Mouse (Mus musculus) C2C12 (cell line): ENCODE measurements around the gene Mlycd.

Experiments
- CEBPB ChIP-seq: IDR thresholded peaks from one replicate; pipeline ENCODE4 v1.6.1; 2011; ENCODE audit warnings: low read depth, mild to moderate bottlenecking, control low read depth, moderate library complexity
- CTCF ChIP-seq: IDR thresholded peaks from one replicate; pipeline ENCODE4 v1.5.1; 2011; ENCODE audit not compliant: control insufficient read depth, insufficient read depth, insufficient read length
- FOSL1 ChIP-seq: IDR thresholded peaks from one replicate; pipeline ENCODE4 v1.8.0; 2011; ENCODE audit warnings: mild to moderate bottlenecking, low read length; ENCODE audit not compliant: poor library complexity, insufficient read depth, severe bottlenecking
- MAX ChIP-seq: IDR thresholded peaks from one replicate; pipeline ENCODE4 v1.6.1; 2011; ENCODE audit warnings: mild to moderate bottlenecking, control low read depth
- MYOD1 ChIP-seq: IDR thresholded peaks from one replicate; pipeline ENCODE4 v1.6.1; 2011; ENCODE audit warnings: low read depth; ENCODE audit not compliant: control insufficient read depth, insufficient read length
- MYOG ChIP-seq: IDR thresholded peaks from one replicate; pipeline ENCODE4 v1.6.1; 2011; ENCODE audit not compliant: control insufficient read depth, insufficient read length; ENCODE audit errors: extremely low read depth
- USF1 ChIP-seq: IDR thresholded peaks from one replicate; pipeline ENCODE4 v1.6.1; 2011; ENCODE audit warnings: low read depth, mild to moderate bottlenecking, control low read depth, moderate library complexity

DNA sequence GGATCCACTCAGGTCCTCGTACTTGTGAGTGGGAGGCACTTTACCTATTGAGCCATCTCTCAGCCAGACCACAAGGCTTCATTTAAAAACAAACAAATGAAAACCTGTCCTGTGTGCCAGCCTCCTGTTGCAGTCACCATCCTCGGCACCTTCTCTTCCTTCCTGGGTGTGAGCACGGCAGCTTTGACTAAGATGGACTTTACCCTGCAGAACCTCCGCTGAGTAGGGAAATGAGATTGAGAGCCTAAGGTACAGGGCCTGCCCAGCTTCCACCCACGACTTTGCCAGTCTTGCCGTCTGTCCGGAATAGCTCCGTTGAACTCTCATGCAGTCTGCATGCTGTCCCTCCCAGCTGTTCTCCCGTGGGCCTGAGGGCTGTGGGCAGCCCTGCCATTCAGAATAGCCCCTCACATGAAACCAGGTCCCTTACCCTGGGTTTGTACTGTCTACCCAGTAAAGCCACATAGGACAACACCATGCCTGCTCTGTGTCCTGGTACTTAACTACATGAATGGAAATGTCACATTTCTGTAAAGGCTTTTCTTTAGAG lies 5.5 kb downstream of the Mlycd start:
- TF ChIP-seq CTCF (no peak), MYOG (no peak), MYOD1 (no peak), CEBPB (no peak), USF1 (no peak), MAX (no peak), FOSL1 (no peak)
